Mouse (Mus musculus): ENCODE results near the gene Gm42417. TPM values are rescaled to one million over a fixed set of nuclear protein-coding genes. Genes with fewer than 3 reads are reported as not detected.

Gm42417 gene
- polyA plus RNA-seq, 1 experiment: not detected

DNA sequence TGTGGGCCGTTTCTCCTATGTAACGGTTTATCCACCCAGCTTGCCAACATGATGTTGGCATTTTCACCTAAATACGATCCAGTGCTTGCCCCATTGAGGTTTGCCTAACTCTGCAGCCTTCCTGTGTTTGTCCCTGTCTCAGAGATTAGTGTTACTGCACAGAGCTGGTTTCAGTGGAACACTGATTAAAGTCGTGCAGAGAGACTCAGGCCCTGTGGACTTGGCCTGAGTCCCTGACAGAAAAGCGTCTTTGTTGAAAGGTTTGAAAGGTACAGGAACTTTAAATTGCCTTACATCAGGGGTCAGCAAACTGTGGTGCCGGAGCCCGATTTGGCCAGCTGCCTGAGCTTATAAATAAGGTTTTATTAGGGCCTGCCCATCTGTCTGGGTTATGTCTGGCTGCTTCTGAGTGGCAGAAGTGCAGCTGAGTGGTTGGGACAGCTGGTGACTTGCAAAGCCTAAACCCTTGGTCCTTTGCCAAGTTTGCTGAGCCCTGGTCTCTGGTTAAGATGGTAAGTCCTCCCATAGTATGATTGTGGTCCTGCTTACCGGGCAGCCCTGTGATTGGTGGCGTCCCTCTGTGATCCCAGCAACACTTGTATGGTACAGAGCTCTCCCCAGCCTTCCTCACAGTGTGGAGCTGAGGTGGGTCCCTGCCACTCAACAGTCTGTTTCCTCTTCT lies 15.8 kb downstream of the Gm42417 start:
- WGBS: 96% methylated on average over 9 of the region's 9 CpGs

GRCm38 (mm10) chr1:36522210-36522609 lies 17.0 kb downstream of the Gm42417 start:
- Histone ChIP-seq H3K27ac (ENCODE audit: control insufficient read depth, insufficient read depth, low read length) (no peak overlapping the region), H3K36me3 (ENCODE audit: control insufficient read depth, insufficient read depth, low read length) (peaks cover 52% of the 10 kb centered on the region)
- DNase-seq: no peak

More for the DNA sequence above, 15.8 kb downstream of the Gm42417 start:
- Histone ChIP-seq H3K27me3 (ENCODE audit: control insufficient read depth, insufficient read depth, low read length) (no peaks in the 10 kb centered on the region), H3K4me3 (ENCODE audit: control insufficient read depth, insufficient read depth, low read length) (no peak overlapping the region), H3K36me3 (ENCODE audit: control insufficient read depth, insufficient read depth, low read length) (peaks cover 52% of the 10 kb centered on the region), H3K27ac (ENCODE audit: control insufficient read depth, insufficient read depth, low read length) (no peak overlapping the region), H3K4me1 (replicated peaks; ENCODE audit: control insufficient read depth, insufficient read depth, low read length) (no peaks in the 10 kb centered on the region)
- no peak for DNase-seq
- TF ChIP-seq CTCF (IDR thresholded peaks at IDR 0.05; ENCODE audit: borderline replicate concordance, control insufficient read depth, extremely low read depth, insufficient read depth, low read length, poor library complexity) (no peak), POLR2A (IDR thresholded peaks at IDR 0.05; ENCODE audit: control insufficient read depth, extremely low read depth, insufficient read depth, low read length, poor library complexity) (no peak)

GRCm38 (mm10) chr1:36519626-36520025 lies 19.6 kb downstream of the Gm42417 start:
- DNase-seq: no peak
- Histone ChIP-seq H3K36me3 (ENCODE audit: control insufficient read depth, insufficient read depth, low read length) (peaks cover 40% of the 10 kb centered on the region), H3K27me3 (ENCODE audit: control insufficient read depth, insufficient read depth, low read length) (no peaks in the 10 kb centered on the region), H3K4me3 (ENCODE audit: control insufficient read depth, insufficient read depth, low read length) (no peak overlapping the region), H3K27ac (ENCODE audit: control insufficient read depth, insufficient read depth, low read length) (no peak overlapping the region), H3K4me1 (replicated peaks; ENCODE audit: control insufficient read depth, insufficient read depth, low read length) (no peaks in the 10 kb centered on the region)
- WGBS: 92% methylated on average over 11 of the region's 11 CpGs
- TF ChIP-seq CTCF (IDR thresholded peaks at IDR 0.05; ENCODE audit: borderline replicate concordance, control insufficient read depth, extremely low read depth, insufficient read depth, low read length, poor library complexity) (no peak), POLR2A (IDR thresholded peaks at IDR 0.05; ENCODE audit: control insufficient read depth, extremely low read depth, insufficient read depth, low read length, poor library complexity) (no peak)

More at GRCm38 (mm10) chr1:36522210-36522609, 17.0 kb downstream of the Gm42417 start:
- no peaks in the 10 kb centered on the region for H3K27me3 ChIP-seq (ENCODE audit: control insufficient read depth, insufficient read depth, low read length)
- H3K4me1 ChIP-seq (replicated peaks; ENCODE audit: control insufficient read depth, insufficient read depth, low read length): no peaks in the 10 kb centered on the region
- TF ChIP-seq CTCF (IDR thresholded peaks at IDR 0.05; ENCODE audit: borderline replicate concordance, control insufficient read depth, extremely low read depth, insufficient read depth, low read length, poor library complexity) (no peak), POLR2A (IDR thresholded peaks at IDR 0.05; ENCODE audit: control insufficient read depth, extremely low read depth, insufficient read depth, low read length, poor library complexity) (no peak)
- WGBS: 88% methylated on average over 7 of the region's 7 CpGs
- H3K4me3 ChIP-seq (ENCODE audit: control insufficient read depth, insufficient read depth, low read length): no peak overlapping the region

- H3K4me1 ChIP-seq (replicated peaks; ENCODE audit: control insufficient read depth, insufficient read depth, low read length): no peaks in the 10 kb centered on the region
- DNase-seq: no peak
These were observed 21.0 kb downstream of the Gm42417 start for GRCm38 (mm10) chr1:36518259-36518658.

DNA sequence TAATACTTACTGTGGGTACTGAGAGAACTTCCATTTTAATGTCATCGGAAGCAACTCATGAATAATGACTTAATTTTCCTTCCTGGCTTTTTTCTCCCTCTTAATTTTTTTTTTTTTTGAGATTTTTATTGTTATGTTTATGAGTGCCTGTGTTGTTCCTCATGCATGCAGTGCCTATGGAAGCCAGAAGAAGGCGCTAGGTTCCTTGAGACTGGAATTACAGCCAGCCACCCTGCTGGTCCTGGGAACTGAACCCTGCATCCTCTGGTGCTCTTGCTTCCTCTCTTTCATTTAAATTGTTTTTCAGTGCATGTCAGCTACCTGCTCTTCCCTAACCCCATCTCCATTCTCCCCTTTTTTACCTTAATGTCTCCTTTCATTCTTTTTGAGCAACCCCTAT lies 25.5 kb downstream of the Gm42417 start:
- 96% methylated on average over 2 of the region's 2 CpGs for WGBS
- H3K36me3 ChIP-seq (ENCODE audit: control insufficient read depth, insufficient read depth, low read length): no peaks in the 10 kb centered on the region
- H3K27me3 ChIP-seq (ENCODE audit: control insufficient read depth, insufficient read depth, low read length): no peaks in the 10 kb centered on the region
- DNase-seq: peak; percentile 26
- H3K4me1 ChIP-seq (replicated peaks; ENCODE audit: control insufficient read depth, insufficient read depth, low read length): peaks cover 5% of the 10 kb centered on the region
- TF ChIP-seq POLR2A (IDR thresholded peaks at IDR 0.05; ENCODE audit: control insufficient read depth, extremely low read depth, insufficient read depth, low read length, poor library complexity) (no peak), CTCF (IDR thresholded peaks at IDR 0.05; ENCODE audit: borderline replicate concordance, control insufficient read depth, extremely low read depth, insufficient read depth, low read length, poor library complexity) (no peak)
- no peak overlapping the region for H3K27ac ChIP-seq (ENCODE audit: control insufficient read depth, insufficient read depth, low read length)
- H3K4me3 ChIP-seq (ENCODE audit: control insufficient read depth, insufficient read depth, low read length): no peak overlapping the region

More at GRCm38 (mm10) chr1:36518259-36518658, 21.0 kb downstream of the Gm42417 start:
- Histone ChIP-seq H3K27me3 (ENCODE audit: control insufficient read depth, insufficient read depth, low read length) (no peaks in the 10 kb centered on the region), H3K36me3 (ENCODE audit: control insufficient read depth, insufficient read depth, low read length) (peaks cover 28% of the 10 kb centered on the region), H3K27ac (ENCODE audit: control insufficient read depth, insufficient read depth, low read length) (no peak overlapping the region), H3K4me3 (ENCODE audit: control insufficient read depth, insufficient read depth, low read length) (no peak overlapping the region)
- TF ChIP-seq POLR2A (IDR thresholded peaks at IDR 0.05; ENCODE audit: control insufficient read depth, extremely low read depth, insufficient read depth, low read length, poor library complexity): no peak
- no peak for TF ChIP-seq CTCF (IDR thresholded peaks at IDR 0.05; ENCODE audit: borderline replicate concordance, control insufficient read depth, extremely low read depth, insufficient read depth, low read length, poor library complexity)
- 93% methylated on average over 3 of the region's 3 CpGs for WGBS

DNA sequence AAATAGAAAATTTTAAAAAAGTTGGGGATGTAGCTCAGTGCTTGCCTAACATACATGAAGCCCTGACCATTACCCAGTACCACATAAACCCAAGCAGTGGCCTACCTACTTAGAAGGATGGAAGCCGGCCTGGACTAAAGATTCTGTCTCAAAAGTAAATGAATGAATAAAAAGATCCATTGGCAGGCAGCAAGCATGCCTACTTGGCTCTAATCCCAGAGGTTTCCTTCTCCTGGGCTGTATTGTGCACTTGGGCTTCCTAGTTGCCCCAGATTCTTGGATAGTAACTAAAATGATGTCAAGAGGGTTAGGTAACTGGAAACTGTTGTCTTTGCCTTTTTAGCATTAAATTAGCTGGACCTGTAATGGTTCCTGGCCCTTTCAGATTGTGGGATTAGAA lies 25.9 kb downstream of the Gm42417 start:
- Histone ChIP-seq H3K27ac (ENCODE audit: control insufficient read depth, insufficient read depth, low read length) (no peak overlapping the region), H3K4me1 (replicated peaks; ENCODE audit: control insufficient read depth, insufficient read depth, low read length) (peaks cover 5% of the 10 kb centered on the region), H3K36me3 (ENCODE audit: control insufficient read depth, insufficient read depth, low read length) (no peaks in the 10 kb centered on the region), H3K27me3 (ENCODE audit: control insufficient read depth, insufficient read depth, low read length) (no peaks in the 10 kb centered on the region), H3K4me3 (ENCODE audit: control insufficient read depth, insufficient read depth, low read length) (no peak overlapping the region)
- 59% methylated on average over 1 of the region's 1 CpGs for WGBS
- TF ChIP-seq POLR2A (IDR thresholded peaks at IDR 0.05; ENCODE audit: control insufficient read depth, extremely low read depth, insufficient read depth, low read length, poor library complexity) (no peak), CTCF (IDR thresholded peaks at IDR 0.05; ENCODE audit: borderline replicate concordance, control insufficient read depth, extremely low read depth, insufficient read depth, low read length, poor library complexity) (no peak)
- DNase-seq: no peak
